Comparison of ENCODE assay signal across 8 mouse cellular contexts in the genomic region with DNA sequence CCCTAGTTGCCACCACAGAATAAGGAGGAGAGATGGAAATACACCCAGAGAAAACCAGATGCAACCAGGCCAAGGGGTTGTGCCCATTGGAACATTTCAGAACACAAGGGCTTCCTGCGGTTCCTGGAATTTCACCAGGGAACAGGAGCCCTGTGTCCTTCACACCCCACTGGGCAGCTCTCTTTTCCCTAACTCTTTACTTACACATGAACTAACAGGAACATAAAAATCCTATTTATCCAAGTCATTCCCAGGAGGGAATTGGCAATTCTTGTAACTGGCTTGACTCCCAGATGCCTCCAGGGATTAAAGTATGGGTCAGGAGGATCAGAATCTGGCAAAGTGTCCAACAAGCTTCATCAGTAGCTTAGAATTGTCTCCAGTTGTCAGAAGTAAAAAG.
DNase-seq lines count a peak whose midpoint lies in the region; ATAC-seq lines count a peak whose summit lies in the region.

No protein-coding gene starts in this region.

- WGBS in hindbrain, embryonic 14.5 days: 27% methylated on average over 1 of the region's 1 CpGs

- no peaks in the 10 kb centered on the region for H3K36me3 ChIP-seq in hindbrain, embryonic 14.5 days (replicated peaks; ENCODE audit: control insufficient read depth, insufficient read depth)

- H3K4me3 ChIP-seq in hindbrain, embryonic 14.5 days (replicated peaks; ENCODE audit: low read length): no peak overlapping the region

- intact Hi-C loops in left cerebral cortex, postnatal 10 days (cut with DNase I): no loop called here

- no peaks in the 10 kb centered on the region for H3K4me1 ChIP-seq in hindbrain, embryonic 14.5 days (replicated peaks; ENCODE audit: control insufficient read depth, insufficient read depth, low read length)

- peak; percentile 33 for DNase-seq in layer of hippocampus, adult 11-12 months (ENCODE audit: low spot score)
- DNase-seq in layer of hippocampus, adult 9-10 months (ENCODE audit: low spot score): no peak
- DNase-seq in cerebellum, adult 18-20 months: peak; percentile 32 to 37
- DNase-seq in hindbrain, embryonic 14.5 days (ENCODE audit: low spot score): peak; percentile 35
- DNase-seq in left cerebral cortex, postnatal 10 days (ENCODE audit: extremely low spot score in 1 of 2, low spot score in 2 of 2): peak; percentile 57 to 64
- DNase-seq in urinary bladder, postnatal 25 days (ENCODE audit: low spot score): no peak
- no peak for DNase-seq in thymus, postnatal 10 days (ENCODE audit: low spot score in 2 of 2)

- H3K9ac ChIP-seq in hindbrain, embryonic 14.5 days: no peak overlapping the region

- H3K27ac ChIP-seq in hindbrain, embryonic 14.5 days: no peak overlapping the region

- peak; percentile 77; the same call in 1 of the 2 replicates for ATAC-seq in hindbrain, embryonic 14.5 days (ENCODE audit: low FRiP score)
- ATAC-seq in megakaryocyte, adult 5-6 weeks (ENCODE audit: poor library complexity, severe bottlenecking): no peak

- H3K27me3 ChIP-seq in hindbrain, embryonic 14.5 days (ENCODE audit: control insufficient read depth, insufficient read depth, low read length): no peaks in the 10 kb centered on the region

- no peaks in the 10 kb centered on the region for H3K9me3 ChIP-seq in hindbrain, embryonic 14.5 days (ENCODE audit: control insufficient read depth, low read length)

- H3K4me2 ChIP-seq in hindbrain, embryonic 14.5 days (replicated peaks): no peak overlapping the region

Comparison
In these comparisons a context has a peak if more than half of its experiments do, and no peak if none do; other contexts are left out.
1. DNase-seq: peak in layer of hippocampus, adult 11-12 months (single experiment), cerebellum, adult 18-20 months (2 of 2), hindbrain, embryonic 14.5 days (single experiment) and left cerebral cortex, postnatal 10 days (2 of 2); none in layer of hippocampus, adult 9-10 months (single experiment), urinary bladder, postnatal 25 days (single experiment) and thymus, postnatal 10 days (0 of 2).